Mouse (Mus musculus) right cerebral cortex, postnatal 36 days (tissue): ENCODE results near the gene Dennd1a.

Experiments used
- DNase-seq, 2 experiments: peaks; one replicate each; pipeline ENCODE4 v3.0.0; 2022; ENCODE audit warnings: low spot score in 2 of 2, mixed read lengths in 1 of 2

The Dennd1a gene

DNA sequence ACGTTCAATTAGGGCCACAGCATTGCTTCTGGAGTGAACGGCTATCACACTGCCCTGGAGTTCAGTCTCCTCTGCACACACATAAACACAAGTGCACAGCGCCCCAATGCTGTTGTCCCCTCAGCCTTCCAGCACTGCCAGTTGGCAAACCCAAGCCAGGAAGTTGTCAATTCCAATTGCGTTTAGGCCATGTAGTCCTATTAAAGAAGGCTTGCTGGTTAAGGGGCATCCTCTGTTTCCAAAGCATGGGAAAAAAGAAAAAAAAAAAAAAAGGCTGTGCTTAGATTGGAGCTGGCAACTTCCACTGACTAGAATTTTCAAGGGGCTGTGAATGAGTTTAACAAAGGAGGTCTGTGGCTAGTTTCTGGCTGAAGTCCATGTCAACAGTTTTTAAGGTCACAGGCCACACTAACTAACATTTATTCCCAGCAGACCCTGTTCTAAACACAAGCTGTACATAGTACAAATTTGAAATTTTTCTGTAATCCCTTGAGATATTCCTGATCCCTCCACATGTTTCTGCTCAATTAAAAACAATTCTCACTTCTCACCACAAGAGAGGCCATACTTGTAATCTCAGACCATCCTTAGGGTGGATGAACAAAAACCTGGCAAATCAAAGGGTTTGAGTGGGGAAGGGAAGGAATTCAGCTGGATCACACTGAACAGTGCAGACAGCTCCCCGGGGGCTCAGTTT, 175.4 kb downstream of the Dennd1a start:
- DNase-seq = peak; percentile 12 to 17

DNA sequence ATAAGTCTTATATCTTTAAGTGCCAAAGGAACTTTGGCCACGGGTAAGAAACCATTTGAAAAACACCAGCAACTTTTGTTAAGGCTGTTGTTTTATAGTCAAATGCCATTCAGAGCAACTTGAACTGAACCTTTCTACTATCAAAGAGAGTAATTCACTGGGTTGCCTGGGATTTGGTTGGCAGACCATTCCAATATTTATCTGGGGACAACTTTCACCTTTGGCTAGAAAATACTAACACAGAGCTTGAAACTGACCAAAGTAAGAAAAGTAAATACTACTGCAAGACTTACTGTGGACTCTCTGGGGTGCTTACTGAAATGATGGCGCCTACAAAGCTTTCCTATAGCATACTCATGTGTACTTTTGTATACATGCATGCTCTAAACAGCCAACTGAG, 178.6 kb downstream of the Dennd1a start:
- no peak for DNase-seq

DNA sequence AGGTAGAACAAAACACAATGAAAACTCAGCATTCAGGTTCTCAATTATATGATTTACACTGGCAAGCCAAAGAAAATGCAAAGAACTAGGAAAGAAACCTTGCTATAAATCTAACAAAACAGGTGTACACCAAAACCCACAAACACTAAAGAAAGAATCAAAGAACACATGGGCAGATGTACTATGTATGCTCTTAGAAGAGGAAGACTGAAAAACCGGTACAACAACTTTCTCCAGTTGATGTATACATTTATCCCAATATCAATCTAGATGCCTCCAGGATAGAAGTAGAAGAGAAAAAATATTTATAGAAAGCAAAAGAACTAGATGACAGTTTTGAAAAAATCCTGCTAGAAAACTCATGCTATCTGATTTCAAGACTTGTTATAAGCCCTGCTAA, 184.5 kb downstream of the Dennd1a start:
- DNase-seq = no peak

DNA sequence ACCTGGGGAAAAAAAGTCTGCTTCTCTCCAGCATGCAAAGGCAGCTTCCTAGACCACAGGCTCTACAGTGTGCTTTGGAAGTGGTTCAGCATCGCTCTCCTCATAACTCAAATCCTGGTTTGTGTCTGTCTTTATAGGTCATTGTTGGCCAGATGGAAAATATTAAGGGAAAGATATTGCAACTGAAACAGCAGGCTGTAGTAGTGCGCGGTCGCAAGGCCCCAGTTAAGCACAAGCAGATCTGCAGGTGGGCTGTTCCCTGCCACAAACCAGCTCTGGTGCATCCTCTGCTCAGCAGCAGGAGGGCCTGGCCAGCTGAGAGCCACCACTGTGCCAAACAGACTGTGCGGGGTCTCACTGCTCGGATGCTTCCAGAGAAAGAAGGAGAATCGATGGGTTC, 186.9 kb downstream of the Dennd1a start:
- DNase-seq = no peak

DNA sequence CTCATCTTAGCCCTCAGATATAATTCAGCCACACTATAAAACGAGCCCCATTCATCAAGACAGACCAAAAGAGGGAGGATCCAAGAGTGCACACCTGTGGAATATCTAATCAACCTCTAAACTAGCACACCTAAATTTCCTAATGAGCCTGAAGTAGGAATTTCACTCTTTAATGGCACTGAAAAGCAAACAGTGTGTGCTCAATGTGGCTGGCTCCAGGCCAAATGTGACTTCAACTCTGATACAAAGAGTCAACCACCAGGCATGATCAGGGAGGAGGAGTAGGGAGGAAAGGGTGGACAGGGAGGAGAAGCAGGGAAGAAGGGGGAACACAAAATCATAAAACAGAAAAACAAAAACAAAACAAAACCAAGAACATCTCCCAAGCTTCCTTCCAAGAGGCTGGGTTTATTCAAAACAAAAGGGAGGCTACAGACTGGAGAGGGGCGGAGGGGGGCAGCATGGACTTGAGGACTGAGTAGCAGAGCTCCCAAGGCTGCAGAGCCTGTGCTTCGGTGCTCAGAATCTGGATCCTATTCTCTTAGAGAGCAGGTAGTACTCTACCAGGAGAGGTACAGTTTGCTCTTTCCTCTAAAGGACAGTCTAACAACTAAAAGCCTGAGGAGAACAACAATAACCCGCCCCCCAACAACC, 187.9 kb downstream of the Dennd1a start:
- no peak for DNase-seq

DNA sequence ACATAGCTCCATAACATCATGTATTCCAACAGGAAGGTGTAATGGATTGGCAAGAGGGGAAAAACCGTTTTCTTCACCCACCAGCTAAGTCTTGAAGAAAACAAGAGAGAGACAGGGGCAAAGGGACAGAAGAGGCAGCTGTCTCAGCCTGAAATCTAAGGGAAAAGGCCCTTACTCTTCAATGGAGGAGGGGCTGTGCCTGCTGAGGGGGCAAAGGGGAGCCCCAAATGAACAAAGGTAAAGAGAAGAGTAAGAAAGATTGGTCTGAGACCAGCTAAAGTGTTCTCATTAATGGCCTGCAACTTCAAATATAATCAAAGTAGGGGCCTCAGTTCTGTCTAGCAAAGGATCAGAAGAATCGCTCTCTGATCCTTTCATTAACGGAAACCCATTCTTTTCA, 189.7 kb downstream of the Dennd1a start:
- DNase-seq = no peak

DNA sequence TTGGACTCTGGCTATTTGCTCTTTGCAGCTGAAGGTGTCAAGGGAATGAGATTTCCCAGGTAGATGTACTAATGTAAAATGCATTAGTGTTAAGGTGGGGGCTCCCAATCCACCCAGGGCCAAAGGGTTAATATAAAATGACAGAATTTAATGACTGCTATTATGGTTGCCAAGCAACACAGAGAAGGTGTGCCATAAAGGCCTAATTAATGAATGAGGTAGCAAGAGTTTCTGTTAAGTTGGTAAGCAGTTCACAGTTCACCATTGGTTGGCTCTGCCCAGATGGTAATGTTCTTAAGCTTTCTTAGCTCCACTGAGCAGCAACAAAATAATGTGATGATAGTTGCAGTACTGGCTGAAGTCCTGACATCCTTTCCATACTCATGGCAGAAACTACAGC, 190.9 kb downstream of the Dennd1a start:
- DNase-seq = no peak

DNA sequence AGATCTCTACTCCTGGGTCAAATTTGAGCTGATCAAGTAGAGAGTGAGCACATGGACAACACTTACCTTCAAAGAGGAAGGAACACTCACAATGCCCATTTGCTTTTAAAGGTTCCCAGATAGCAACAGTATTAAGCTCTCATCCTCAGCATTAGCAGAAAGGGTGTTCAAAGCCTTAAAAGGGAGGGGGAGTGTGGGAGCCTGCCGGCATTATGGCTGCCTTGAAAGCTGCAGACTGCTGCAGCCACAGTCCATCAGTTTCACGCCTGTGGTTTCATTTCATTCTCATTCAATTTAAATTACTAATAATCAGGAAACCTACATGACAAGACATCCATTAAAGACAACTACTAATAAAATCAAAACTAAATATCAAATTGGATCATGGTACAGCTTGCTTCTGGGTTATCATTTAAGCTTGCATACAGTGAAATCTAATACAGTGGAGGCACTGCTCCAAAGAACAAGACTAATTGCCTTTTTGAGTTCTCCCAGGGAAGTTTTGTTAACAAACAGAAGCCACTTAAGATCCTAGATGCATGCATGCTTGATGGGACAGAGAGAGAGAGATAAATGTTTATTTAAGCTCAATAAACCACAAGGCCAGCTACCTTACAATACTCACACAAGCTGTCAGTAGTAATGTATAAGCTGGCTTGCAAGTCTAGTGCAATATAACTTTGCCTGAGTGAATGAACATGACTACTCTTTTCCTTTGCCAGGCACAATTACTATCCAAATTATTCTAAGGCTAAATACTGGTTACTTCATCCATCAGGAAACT, 192.6 kb downstream of the Dennd1a start:
- DNase-seq = no peak

DNA sequence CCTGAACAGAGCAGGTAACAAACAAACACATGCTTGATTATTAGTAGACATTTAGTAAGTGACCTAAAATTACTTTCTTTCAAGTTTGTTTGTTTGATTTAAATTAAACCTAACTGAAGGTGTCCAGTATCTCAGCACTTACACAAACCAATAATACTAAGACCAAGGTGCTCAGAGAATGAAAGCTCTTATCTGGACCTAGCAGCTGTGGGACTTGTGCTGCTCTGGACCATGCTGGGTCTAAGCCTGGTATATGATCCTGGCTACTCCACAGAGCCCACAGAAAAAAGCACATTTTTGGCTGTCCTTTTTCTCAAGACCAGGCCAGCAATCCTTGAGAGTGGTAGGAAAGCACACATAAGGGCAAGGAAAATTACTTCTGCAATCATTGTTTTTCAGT, 193.2 kb downstream of the Dennd1a start:
- no peak for DNase-seq

DNA sequence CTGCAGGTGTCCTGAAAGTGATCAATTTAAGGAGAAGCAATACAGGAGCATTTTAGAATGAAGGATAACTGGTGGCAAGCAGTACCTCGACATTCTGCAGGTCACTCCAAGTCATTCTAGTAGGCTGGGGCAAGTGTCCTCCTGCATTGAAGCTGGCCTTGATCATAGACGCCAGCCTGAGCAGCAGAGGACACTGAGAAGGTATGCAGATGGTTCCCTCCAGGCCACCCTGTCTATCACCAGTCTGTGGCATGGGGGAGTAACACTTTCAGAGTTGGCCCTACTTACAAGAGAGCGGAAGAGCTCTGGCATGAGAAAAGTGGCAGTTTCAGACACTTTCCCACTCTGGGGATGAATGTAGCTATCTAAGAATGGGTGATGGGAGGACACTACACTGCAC, 193.9 kb downstream of the Dennd1a start:
- DNase-seq = no peak

DNA sequence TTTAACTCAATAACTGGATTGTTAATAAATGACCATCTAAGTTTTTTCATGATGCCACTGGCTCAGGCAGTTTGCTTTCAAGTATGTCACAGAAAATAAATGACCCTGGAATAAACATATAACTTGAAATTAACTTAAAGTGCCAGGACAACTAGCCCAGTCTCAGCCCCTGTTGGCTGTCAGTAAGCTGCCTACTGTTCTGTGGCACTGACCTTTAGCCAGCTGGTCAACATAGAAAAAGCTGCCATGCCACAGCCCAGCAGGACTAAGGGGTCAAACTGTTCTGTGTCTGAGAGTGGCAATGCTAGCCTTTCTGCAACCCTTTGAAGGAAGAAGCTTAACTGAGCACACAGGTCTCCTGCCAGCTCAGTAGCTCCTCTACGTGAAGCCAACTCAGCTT, 198.8 kb downstream of the Dennd1a start:
- DNase-seq = no peak

DNA sequence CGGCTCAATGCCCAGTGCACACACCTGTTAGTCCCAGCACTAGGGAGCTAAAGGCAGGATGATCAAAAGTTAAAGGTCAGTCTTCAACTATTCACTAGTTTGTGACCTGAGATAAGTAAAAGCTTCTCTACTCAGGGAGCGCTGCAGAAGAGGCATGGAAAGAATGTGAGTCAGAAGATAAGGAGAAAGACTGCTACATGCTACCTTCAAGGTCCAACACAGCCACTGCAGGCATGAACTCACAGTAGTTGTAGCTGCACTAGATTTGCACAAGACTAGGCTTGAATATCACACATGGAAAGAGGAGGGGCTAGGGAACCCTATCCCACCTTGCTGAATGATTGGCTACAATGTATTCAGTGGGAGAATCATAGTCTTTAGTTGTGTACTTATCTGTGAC, 202.1 kb downstream of the Dennd1a start:
- no peak for DNase-seq

DNA sequence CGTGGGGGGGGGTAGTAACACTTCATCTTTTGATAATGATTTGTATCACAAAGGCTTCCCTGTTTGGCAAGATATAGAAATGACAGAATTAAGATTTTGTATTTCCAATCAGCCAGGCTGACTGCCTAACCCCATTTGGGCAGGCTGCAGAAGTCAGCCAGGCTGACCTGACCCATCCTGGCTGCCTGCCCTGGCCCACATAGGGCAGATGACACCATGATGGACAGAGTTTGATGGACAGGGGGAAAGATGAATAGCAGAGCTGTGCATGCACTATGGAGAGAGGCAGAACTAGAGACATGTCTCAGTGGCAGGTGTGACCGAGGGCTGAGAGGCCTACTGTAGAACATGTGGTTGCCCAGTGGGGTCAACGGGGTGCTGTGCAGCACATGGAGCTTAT, 203.9 kb downstream of the Dennd1a start:
- no peak for DNase-seq

DNA sequence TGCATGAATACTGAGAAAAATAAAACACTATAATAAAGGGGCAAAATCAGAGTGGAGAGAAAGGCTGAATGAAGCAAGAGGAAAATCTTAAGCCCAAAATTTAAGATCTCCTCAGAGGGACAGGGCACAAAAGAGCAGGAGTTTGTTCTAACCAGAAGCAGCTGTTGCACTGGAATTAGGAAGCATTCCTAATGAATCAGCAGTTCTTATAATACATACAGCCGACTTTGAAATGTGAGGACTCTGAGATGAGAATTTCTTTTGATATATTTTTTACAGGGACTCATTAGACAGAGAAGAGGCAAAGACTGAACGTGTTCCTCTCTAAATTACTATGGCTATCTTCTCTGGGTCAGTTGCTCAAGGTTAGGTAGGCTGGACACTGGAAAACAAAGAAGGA, 212.7 kb downstream of the Dennd1a start:
- no peak for DNase-seq

DNA sequence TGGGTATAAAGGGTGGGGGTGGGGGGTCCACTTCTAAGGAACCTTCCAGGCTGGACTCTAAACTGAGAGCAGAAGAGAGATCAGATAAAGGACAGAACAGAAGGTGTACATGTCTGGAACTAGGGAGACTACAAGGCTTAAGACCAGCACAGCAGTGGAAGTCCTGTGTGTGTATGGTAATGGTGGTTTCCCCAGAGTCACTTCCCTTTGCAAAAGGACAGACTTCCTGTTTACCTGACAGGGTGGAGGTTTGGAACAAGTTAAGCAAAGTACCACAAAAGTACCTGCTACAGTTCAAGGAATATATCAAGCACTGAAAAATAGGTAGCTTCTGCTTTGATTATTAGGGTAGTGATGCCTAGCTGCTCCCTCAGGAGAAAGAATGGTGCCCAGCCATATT, 215.1 kb downstream of the Dennd1a start:
- no peak for DNase-seq

DNA sequence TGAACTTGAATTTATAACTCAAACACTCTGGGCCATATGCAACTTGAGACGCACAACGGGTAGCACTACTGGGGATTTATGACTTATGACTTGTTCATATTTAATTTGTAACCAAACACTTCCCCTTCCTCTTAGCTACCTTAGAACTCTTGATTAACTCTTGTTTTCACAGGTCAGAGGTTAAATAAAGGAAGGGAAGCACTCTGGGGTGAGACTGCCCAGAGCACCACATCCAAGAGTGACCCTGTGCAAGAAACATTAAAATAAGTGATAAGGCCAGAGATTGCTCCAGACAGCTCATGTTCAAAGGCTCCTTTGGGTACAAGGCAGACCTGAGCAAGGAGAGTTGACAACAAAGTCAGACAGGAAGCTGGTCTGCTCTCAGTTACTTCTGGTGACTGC, 219.0 kb downstream of the Dennd1a start:
- no peak for DNase-seq

DNA sequence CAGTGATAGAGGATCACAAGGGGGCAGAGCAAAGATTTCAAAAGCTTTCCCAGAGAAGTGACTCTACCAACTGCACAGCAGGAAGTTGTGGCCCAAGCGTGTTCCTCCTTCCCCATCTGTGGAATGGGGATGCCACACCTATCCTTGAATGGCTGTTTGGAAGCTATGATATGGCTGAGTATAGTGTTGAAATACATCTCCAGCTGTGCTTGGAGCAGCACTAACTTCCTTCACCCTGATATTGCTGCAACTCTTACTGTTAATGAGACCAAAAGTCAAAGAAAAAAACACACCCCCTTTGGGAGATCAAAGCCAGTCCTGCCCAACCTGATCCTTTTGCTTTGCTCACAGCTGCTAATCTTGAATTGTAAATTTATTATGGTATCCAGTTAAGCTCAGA, 221.3 kb downstream of the Dennd1a start:
- no peak for DNase-seq

DNA sequence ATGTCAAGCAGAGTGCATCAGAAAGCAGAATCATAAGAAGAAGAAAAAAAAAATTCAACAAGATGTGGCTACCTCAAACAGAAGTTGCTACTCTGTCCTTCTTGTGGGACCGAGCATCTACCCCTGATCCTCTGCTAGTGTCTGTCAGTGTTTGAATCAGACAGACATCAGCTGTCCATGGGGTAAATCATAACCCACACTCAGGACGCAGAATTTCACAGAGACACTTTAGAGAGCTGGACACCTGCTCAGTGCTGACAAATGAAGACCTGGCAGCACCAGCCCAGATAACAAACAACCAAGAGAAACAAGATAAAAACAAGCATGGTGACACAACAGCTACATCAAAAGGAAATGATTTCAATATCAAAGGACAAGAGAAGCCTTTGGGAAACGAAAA, 222.9 kb downstream of the Dennd1a start:
- no peak for DNase-seq

DNA sequence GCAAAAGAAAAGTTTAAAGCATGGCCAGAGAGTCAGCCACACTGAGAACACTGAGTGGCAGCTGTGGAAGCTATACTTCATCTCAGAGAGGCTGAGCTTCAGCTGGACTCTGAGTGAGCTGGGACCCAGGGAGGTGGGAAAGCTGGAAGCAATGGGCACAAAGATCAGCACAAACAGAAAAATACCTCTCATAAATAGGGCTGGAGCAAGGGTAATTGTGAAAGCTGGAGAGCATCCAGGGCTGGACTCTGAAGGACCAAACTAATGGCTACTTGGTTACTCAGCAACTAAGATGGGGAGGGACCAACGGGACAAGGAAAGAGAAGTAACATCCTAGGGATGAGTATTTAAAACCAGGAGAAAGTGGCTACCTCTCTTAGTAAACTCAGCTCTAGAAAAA, 225.0 kb downstream of the Dennd1a start:
- DNase-seq = no peak

DNA sequence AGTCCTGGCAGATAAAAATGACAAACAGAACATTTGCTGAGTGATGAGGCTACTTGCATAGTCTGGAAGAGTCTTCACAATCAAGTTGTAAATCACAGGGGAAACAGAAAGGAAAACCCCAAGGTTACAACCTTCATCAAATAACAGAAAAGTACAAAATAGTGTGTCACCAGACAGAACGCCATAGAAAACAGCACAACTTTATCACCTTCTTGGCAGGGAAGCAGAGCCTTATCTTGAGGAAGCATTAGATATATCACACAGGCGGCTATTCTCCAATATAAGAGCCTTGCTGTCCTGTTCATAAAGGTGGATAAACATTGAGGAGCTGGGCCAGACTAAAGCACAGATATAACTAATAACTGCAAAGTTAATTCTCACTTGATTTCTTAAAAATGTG, 225.7 kb downstream of the Dennd1a start:
- DNase-seq = no peak

DNA sequence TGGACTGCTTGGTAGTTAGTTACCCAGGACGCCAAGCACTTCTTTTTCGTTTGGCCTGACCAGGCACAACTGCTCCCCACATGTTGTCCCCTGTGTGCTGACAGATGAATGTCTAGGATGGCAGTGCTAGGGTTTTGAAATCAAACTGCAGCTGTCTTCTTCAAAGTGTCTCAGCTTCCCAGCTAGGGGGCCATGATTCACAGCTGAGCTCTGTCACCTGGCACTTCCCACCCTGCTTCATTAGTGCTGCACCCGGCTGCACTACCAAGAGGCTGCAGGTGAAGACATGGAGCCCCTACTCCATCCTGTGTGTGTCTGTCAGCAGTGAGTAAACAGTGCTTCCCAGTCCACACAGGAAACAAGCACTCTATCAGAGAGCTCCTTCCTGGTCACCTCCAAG, 234.8 kb downstream of the Dennd1a start:
- DNase-seq = no peak

DNA sequence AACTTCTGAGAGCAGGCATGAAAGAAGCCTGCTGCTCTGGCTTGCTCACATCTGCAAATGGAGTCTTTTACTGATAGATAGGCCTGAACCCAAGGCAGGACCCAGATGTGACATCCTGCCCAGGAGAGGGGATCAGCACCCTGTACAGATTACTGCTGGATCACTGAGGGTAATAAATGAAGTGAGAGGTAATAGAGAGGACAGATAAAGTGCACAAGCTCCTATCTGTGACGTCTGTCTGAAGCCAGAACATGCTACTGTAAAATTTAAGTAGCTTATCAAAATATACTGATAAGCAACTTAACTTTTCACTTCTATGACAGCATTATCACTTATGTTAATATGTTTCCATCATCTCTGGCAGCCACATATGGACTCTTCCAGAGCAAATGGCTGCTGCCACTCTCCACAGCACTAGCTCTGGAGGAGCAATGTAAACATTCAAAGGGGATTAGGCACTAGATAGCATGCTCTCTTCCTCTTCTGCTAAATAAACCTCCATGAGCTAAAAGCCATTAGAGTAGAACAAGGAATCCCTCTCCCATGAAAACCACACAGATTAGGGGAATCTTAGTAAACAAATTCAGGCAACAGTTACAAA, 235.6 kb downstream of the Dennd1a start:
- DNase-seq = no peak

DNA sequence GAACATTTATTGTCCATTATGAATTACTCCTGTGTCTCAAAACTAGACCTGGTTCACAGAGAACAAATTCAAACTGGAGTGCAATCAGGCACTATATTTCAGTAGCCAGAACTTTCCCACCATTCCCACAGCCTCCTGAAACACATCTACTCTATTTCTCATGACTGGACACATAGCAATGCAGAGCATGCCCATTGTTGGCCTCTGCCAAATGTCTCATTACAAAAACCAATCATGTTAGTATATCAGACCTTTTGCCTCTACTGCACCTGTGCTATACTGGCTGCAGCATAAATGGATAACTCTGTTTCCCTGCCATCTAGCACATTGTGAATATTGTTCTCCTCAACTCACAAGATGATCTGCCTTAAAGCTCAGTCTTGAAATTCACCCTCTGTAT, 238.2 kb downstream of the Dennd1a start:
- no peak for DNase-seq
